8 mouse cellular contexts compared by ENCODE assay signal in genomic region chr12:108206641-108207040, GRCm38 (mm10). TPM values are rescaled to one million over a fixed set of nuclear protein-coding genes. Genes with fewer than 3 reads are reported as not detected.
DNase-seq lines count a peak whose midpoint lies in the region; ATAC-seq lines count a peak whose summit lies in the region.

No protein-coding gene starts in this region.

- no peak overlapping the region for H3K27ac ChIP-seq in liver, embryonic 12.5 days
- no peak overlapping the region for H3K27ac ChIP-seq in stomach, embryonic 16.5 days (ENCODE audit: low read length)

- H3K4me2 ChIP-seq in liver, embryonic 12.5 days: no peak overlapping the region
- H3K4me2 ChIP-seq in stomach, embryonic 16.5 days (ENCODE audit: low read depth, low read length): no peak overlapping the region

- peak; percentile 57 for ATAC-seq in liver, embryonic 12.5 days
- peak; percentile 51; the same call in 1 of the 2 replicates for ATAC-seq in stomach, embryonic 16.5 days (ENCODE audit: insufficient read depth, low FRiP score)

- no peaks in the 10 kb centered on the region for H3K9me3 ChIP-seq in liver, embryonic 12.5 days (replicated peaks)
- H3K9me3 ChIP-seq in stomach, embryonic 16.5 days (replicated peaks; ENCODE audit: control insufficient read depth, low read length): no peaks in the 10 kb centered on the region

- no peak overlapping the region for H3K4me3 ChIP-seq in liver, embryonic 12.5 days
- no peak overlapping the region for H3K4me3 ChIP-seq in stomach, embryonic 16.5 days (replicated peaks; ENCODE audit: low read length)

- H3K36me3 ChIP-seq in liver, embryonic 12.5 days: peaks cover 46% of the 10 kb centered on the region
- peaks cover 19% of the 10 kb centered on the region for H3K36me3 ChIP-seq in stomach, embryonic 16.5 days (ENCODE audit: control insufficient read depth, insufficient read depth, low read length)

- no peak overlapping the region for H3K9ac ChIP-seq in liver, embryonic 12.5 days
- H3K9ac ChIP-seq in stomach, embryonic 16.5 days (ENCODE audit: low read length): no peak overlapping the region

- 11% methylated on average over 5 of the region's 5 CpGs for WGBS in liver, embryonic 12.5 days (ENCODE audit: insufficient replicate concordance)
- 10% methylated on average over 5 of the region's 5 CpGs for WGBS in stomach, embryonic 16.5 days

- no peaks in the 10 kb centered on the region for H3K27me3 ChIP-seq in liver, embryonic 12.5 days (replicated peaks)
- no peaks in the 10 kb centered on the region for H3K27me3 ChIP-seq in stomach, embryonic 16.5 days (ENCODE audit: control insufficient read depth, insufficient read depth, low read length)

- peaks cover 20% of the 10 kb centered on the region for H3K4me1 ChIP-seq in liver, embryonic 12.5 days
- H3K4me1 ChIP-seq in stomach, embryonic 16.5 days (ENCODE audit: control insufficient read depth, insufficient read depth, low read length): peaks cover 6% of the 10 kb centered on the region; the same call in 1 of the 2 replicates

- intact Hi-C loops in gastrocnemius, postnatal 36 days (cut with DNase I): loop anchor here (10.0 kb wide), 1 partner anchor 288 kb away; no protein-coding TSS in a partner anchor

- DNase-seq in 3T3-L1 (ENCODE audit: low read depth, low spot score) (peak; percentile 80), adipocyte (ENCODE audit: low spot score) (peak; percentile 77)
- peak; percentile 90 for DNase-seq in embryo, embryonic 10.5 days (ENCODE audit: low spot score)
- peak; percentile 68 to 71 for DNase-seq in gastrocnemius, postnatal 36 days
- DNase-seq in kidney, adult 9 months: peak; percentile 69
- DNase-seq in neural tube, embryonic 10.5 days (ENCODE audit: extremely low spot score, low spot score): peak; percentile 91

RNA-seq across cellular contexts. Expression of gene Ccnk, which starts 27.3 kb away (rescaled TPM):
- total RNA-seq in gastrocnemius, postnatal 36 days (2021): 10 to 100 TPM; 88.0 to 91.8 TPM
- polyA plus RNA-seq in liver, embryonic 12.5 days (2016; fragmentation: Nextera tagmentation; extraction: Ambion mirVana): 2.3 and 3.0 TPM in 2 replicates
- polyA plus RNA-seq in stomach, embryonic 16.5 days (2015; fragmentation: Nextera tagmentation; extraction: Ambion mirVana): 1.8 and 2.5 TPM in 2 replicates

RNA-seq across cellular contexts. Expression of gene Setd3, which starts 27.5 kb away (rescaled TPM):
- 10 to 100 TPM; 84.0 to 90.2 TPM for total RNA-seq in gastrocnemius, postnatal 36 days (2021)
- 71.3 and 76.4 TPM in 2 replicates for polyA plus RNA-seq in liver, embryonic 12.5 days (2016; fragmentation: Nextera tagmentation; extraction: Ambion mirVana)
- polyA plus RNA-seq in stomach, embryonic 16.5 days (2015; fragmentation: Nextera tagmentation; extraction: Ambion mirVana): 89.2 and 93.0 TPM in 2 replicates
